Mouse (Mus musculus) testis, adult 2 months (tissue): ENCODE results near the gene Kcnf1.

Experiments
- CTCF ChIP-seq: fragments of 200-500 bp; IDR thresholded peaks from 2 replicates; pipeline ENCODE4 v1.5.1; 2012; ENCODE audit warnings: low read depth, mild to moderate bottlenecking, inconsistent platforms, low read length, moderate library complexity; ENCODE audit not compliant: control insufficient read depth, insufficient read depth, insufficient replicate concordance
- POLR2A ChIP-seq: fragments of 200-500 bp; IDR thresholded peaks from 2 replicates; pipeline ENCODE4 v1.6.1; 2012; ENCODE audit warnings: low read depth, mild to moderate bottlenecking, inconsistent platforms, low read length, moderate library complexity; ENCODE audit not compliant: control insufficient read depth

- TF ChIP-seq CTCF, result no peak
- no peak for TF ChIP-seq POLR2A
Measured at GRCm38 (mm10) chr12:17132243-17132642, 44.4 kb downstream of the Kcnf1 start.
